Mouse (Mus musculus) stomach, embryonic 14.5 days (tissue): ENCODE measurements around the gene Wfdc15b. TPM values are rescaled to one million over a fixed set of nuclear protein-coding genes. Genes with fewer than 3 reads are reported as not detected.
"Not testable (repeated sequence)": the region's sequence is repeated elsewhere in the genome, so short reads cannot be mapped to it uniquely, and the experiment has no call there.

Experiments used
- ATAC-seq: fragments of 200-750 bp; cut with Nextera tagmentation; 2 replicates; pipeline ENCODE4 v1.8.0; 2017; ENCODE audit warnings: low read depth, moderate TSS enrichment; ENCODE audit not compliant: insufficient number of reproducible peaks, insufficient read depth, low FRiP score
- H3K27ac ChIP-seq: fragments of 300-500 bp; sonication (generic); 2 replicates; pipeline ENCODE4 v1.5.1; 2014; ENCODE audit warnings: mild to moderate bottlenecking, low read length, moderate library complexity, mixed read lengths
- H3K27me3 ChIP-seq: fragments of 300-500 bp; sonication (generic); 2 replicates; pipeline ENCODE4 v1.6.1; 2014; ENCODE audit warnings: low read length, control low read depth, mixed read lengths; ENCODE audit not compliant: control insufficient read depth, insufficient read depth
- H3K36me3 ChIP-seq: fragments of 300-500 bp; sonication (generic); 2 replicates; pipeline ENCODE4 v1.6.1; 2014; ENCODE audit warnings: mild to moderate bottlenecking, control low read depth, low read length, moderate library complexity, mixed read lengths; ENCODE audit not compliant: control insufficient read depth, insufficient read depth
- H3K4me1 ChIP-seq: fragments of 300-500 bp; sonication (generic); 2 replicates; pipeline ENCODE4 v1.6.1; 2014; ENCODE audit warnings: low read length, control low read depth, mixed read lengths; ENCODE audit not compliant: control insufficient read depth, insufficient read depth
- H3K4me2 ChIP-seq: fragments of 300-500 bp; sonication (generic); replicated peaks from 2 replicates; pipeline ENCODE4 v1.6.1; 2014; ENCODE audit warnings: low read depth, low read length, control low read depth
- H3K4me3 ChIP-seq: fragments of 300-500 bp; sonication (generic); 2 replicates; pipeline ENCODE4 v1.5.1; 2014; ENCODE audit warnings: low read depth, low read length, control low read depth
- H3K9ac ChIP-seq: fragments of 300-500 bp; sonication (generic); replicated peaks from 2 replicates; pipeline ENCODE4 v1.6.1; 2014; ENCODE audit warnings: low read depth, mild to moderate bottlenecking, control low read depth, low read length, moderate library complexity, mixed read lengths
- H3K9me3 ChIP-seq: fragments of 300-500 bp; sonication (generic); 2 replicates; pipeline ENCODE4 v1.6.1; 2016; ENCODE audit warnings: low read depth, low read length, control low read depth; ENCODE audit not compliant: control insufficient read depth
- WGBS: fragments of 180-500 bp; shearing (Covaris S2); extraction: QIAGEN DNeasy Blood & Tissue Kit; methylation state at CpG from one replicate; pipeline ENCODE4 v1.1.7; 2014; 5-methylcytosine and 5-hydroxymethylcytosine counted together
- polyA plus RNA-seq: library from polyadenylated mRNA; unstranded; fragments of >200 nt; fragmentation: Nextera tagmentation; extraction: Ambion mirVana; gene quantifications from 2 replicates; pipeline ENCODE4 v1.2.1, GENCODE M21; 2014

Wfdc15b gene
- polyA plus RNA-seq, 1 experiment from 2014 or later: 13.2 TPM

DNA sequence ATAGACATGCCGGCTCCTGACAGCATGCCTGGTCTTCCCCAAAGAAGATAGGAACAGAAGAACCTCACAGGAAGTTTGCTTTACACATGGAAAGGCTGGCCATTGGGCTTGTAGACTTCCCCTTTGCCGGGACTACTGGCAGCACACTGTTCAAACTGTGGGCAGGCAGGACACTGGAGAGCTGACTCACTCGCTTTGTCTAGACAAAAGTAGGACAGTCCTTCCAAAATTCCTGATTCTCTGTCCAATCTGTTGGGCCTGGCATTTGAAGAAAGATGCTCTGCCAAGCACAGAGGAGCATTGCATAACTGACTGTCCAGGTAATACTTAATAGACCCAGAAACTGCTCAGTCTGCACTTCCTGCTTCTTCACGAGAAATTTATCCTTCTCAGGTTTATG, 14.8 kb downstream of the Wfdc15b start:
- Histone ChIP-seq H3K4me2 (no peak overlapping the region), H3K9me3 (no peaks in the 10 kb centered on the region), H3K27ac (no peak overlapping the region), H3K36me3 (no peaks in the 10 kb centered on the region), H3K27me3 (no peaks in the 10 kb centered on the region), H3K4me3 (no peak overlapping the region), H3K4me1 (no peaks in the 10 kb centered on the region), H3K9ac (no peak overlapping the region)
- no peak for ATAC-seq
- 70% methylated on average over 4 of the region's 4 CpGs for WGBS

DNA sequence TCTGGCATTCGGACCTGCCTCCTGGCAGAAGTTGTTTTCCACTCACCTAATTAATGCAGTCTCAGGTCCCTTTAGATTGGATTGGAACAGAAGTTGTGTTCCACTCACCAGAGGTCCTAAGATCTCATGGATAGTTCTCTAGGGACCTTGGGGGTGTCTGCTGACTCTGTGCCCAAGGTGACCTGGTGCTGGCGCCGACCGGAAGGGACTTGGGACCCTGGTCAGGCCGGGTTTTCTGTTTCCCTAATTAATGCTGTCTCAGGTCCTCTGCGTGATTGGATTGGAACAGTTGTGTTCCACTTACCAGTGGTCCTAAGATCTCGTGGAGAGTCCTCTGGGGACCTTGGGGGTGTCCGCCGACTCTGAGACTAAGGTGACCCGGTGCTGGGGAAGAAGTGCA, 15.4 kb downstream of the Wfdc15b start:
- not testable (repeated sequence) for H3K4me2 ChIP-seq, ATAC-seq, H3K4me3 ChIP-seq, H3K9me3 ChIP-seq, H3K9ac ChIP-seq, H3K4me1 ChIP-seq, H3K36me3 ChIP-seq, H3K27me3 ChIP-seq, H3K27ac ChIP-seq
- 87% methylated on average over 10 of the region's 10 CpGs for WGBS

DNA sequence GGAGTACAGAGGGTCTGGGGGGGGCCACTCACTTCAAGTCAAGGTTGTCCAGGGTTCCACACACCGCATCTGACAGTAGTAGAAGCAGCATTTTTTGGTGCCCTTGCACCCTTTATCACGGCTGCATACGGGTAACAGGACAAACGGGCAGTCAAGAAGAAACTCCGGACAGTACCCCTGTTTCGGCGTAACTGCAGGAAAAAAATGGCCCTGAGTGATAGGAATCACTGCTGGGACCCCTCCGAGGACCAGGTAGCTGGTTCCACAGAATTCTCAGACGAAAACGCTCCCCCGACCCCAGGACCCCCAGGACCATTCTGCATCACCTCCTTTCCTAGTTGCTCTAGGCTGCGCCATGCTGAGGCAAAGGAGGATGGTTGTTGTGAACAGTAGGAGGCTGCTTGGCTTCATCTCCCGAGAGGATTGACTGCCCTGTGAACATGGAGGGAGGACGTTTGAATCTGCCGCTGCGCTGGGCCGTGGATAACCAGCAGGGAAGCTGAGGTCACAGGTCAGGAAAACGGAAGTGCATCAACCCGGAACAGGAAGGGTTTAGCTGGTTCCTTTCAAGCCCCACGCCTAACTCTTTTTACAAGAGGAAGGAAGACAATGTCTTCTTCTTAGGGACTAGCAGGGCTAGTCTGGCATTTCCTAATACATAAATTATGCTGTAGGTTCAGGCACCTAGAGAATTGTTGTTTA, 21.7 kb downstream of the Wfdc15b start, which contains the start of gene Wfdc15a:
Gene Wfdc15a (minus strand): TSS at position 505 of the 702 bp plus-strand sequence.
- 83% methylated on average over 20 of the region's 20 CpGs for WGBS
- no peak for ATAC-seq
- H3K4me1 ChIP-seq: no peaks in the 10 kb centered on the region
- H3K36me3 ChIP-seq: no peaks in the 10 kb centered on the region
- no peak within 1 kb of the TSS for H3K27ac ChIP-seq
- H3K4me2 ChIP-seq: no peak within 1 kb of the TSS
- H3K27me3 ChIP-seq: no peaks in the 10 kb centered on the region
- H3K9ac ChIP-seq: no peak within 1 kb of the TSS
- no peak within 1 kb of the TSS for H3K4me3 ChIP-seq
- H3K9me3 ChIP-seq: no peaks in the 10 kb centered on the region

DNA sequence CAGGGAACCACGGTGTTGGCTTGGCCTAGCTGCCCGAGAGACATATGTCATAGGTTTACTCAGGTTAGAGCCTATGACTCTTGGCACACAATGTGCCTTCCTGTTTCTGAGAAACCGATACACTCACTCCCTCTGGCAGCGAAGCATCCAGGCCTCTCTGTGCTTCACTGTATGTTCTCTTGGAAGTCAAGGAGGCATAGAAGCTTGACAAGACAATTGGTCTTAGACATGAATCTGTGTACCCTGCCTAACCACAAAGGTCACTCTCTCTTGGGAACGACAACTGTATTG, 24.8 kb downstream of the Wfdc15b start:
- Histone ChIP-seq H3K4me3 (no peak overlapping the region), H3K36me3 (no peaks in the 10 kb centered on the region), H3K9me3 (no peaks in the 10 kb centered on the region), H3K4me1 (no peaks in the 10 kb centered on the region), H3K27ac (no peak overlapping the region), H3K27me3 (no peaks in the 10 kb centered on the region), H3K4me2 (no peak overlapping the region), H3K9ac (no peak overlapping the region)
- WGBS: 75% methylated on average over 5 of the region's 5 CpGs
- no peak for ATAC-seq

DNA sequence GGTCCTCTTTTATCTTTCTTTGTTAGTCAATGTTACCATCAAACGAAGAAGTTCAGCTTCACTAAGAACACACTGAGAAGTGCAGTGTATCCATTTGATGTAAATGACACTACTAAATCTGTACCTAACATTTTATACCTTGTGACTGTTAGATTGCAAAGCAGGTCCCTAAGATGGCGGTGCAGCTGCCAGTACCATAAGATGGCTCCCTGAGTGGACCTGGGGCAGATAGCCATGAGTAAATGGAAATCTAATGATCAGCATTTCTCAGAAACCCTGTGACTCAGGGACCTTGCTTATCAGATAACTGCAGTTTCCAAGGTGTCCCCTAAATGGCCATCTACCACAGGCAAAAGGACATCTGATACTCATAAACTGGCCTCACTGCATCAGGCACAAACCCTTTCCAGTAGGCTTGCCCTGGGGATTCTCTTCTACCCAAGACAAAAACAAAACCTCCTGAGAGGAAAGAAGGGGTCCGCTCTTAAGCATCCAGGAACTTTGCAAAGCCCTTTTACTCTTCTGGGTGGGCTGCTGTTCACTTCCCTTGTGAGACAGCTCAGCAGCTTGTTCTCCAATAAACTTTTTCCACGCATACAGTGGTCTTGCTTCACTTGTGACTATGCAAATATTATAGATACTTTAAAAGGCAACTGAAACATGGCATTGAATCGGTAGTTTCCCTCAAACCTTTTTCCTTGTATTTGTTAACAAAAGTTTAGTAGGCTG, 25.3 kb downstream of the Wfdc15b start:
- Histone ChIP-seq H3K9me3 (no peaks in the 10 kb centered on the region), H3K9ac (no peak overlapping the region), H3K4me1 (no peaks in the 10 kb centered on the region), H3K4me3 (no peak overlapping the region), H3K27me3 (no peaks in the 10 kb centered on the region), H3K4me2 (no peak overlapping the region), H3K36me3 (no peaks in the 10 kb centered on the region), H3K27ac (no peak overlapping the region)
- 81% methylated on average over 5 of the region's 5 CpGs for WGBS
- no peak for ATAC-seq

DNA sequence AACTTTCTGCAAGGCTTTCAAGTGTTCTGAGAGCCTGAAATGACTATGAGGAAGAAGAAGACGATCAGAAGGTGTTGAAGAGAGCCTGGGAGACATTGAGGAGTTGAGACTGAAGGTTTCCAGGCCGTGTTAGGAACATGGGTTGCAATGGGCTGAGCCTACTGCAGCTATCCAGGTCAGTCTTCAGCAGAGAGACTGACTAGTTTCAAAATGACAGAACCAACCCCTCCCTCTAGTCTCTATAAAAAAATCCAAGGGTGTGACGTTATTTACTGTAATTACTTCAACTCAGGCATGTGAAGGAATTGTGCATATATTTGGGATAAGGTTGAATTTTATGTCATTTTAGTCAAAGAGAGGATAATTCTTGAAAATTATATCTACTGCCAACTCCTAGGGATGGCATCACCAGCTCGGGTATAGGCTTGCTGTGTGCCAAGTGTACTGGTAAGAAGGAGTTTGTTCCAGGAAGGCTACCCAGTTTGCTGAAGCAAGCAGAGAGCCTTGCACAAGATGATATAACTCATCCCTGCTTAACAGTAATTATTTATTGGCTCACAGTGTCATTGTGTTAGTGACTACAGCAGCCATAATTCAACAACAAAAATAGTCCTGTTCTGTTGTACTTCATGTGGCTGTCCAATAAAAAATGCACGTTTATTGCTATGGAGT, 26.4 kb downstream of the Wfdc15b start:
- H3K4me2 ChIP-seq: no peak overlapping the region
- no peak overlapping the region for H3K4me3 ChIP-seq
- H3K4me1 ChIP-seq: no peaks in the 10 kb centered on the region
- ATAC-seq: no peak
- no peaks in the 10 kb centered on the region for H3K27me3 ChIP-seq
- no peak overlapping the region for H3K27ac ChIP-seq
- H3K9ac ChIP-seq: no peak overlapping the region
- no peaks in the 10 kb centered on the region for H3K9me3 ChIP-seq
- no peaks in the 10 kb centered on the region for H3K36me3 ChIP-seq
- WGBS: 75% methylated on average over 5 of the region's 5 CpGs

DNA sequence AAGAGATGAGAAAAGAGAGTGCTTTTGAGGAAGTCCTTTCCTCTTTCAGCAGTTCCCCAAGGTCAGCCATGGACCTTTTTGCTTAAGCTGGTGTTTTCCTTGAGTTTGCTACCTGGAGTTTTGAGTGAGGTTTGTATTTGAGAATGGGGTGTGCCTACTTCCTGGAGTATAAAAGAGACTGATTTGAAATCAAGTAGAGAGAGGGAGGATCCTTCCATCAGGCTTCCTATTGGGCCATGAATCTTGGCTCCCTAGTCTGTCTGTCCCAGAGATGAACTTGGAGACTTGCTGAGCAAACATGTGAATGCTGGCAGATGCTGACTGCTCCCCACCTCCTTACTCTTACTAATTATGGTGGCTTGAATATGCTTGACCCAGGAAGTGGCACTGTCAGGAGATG, 29.2 kb downstream of the Wfdc15b start:
- H3K36me3 ChIP-seq: no peaks in the 10 kb centered on the region
- H3K4me3 ChIP-seq: no peak overlapping the region
- H3K9ac ChIP-seq: no peak overlapping the region
- no peaks in the 10 kb centered on the region for H3K4me1 ChIP-seq
- ATAC-seq: no peak
- H3K4me2 ChIP-seq: no peak overlapping the region
- no peaks in the 10 kb centered on the region for H3K9me3 ChIP-seq
- H3K27ac ChIP-seq: no peak overlapping the region
- H3K27me3 ChIP-seq: no peaks in the 10 kb centered on the region

DNA sequence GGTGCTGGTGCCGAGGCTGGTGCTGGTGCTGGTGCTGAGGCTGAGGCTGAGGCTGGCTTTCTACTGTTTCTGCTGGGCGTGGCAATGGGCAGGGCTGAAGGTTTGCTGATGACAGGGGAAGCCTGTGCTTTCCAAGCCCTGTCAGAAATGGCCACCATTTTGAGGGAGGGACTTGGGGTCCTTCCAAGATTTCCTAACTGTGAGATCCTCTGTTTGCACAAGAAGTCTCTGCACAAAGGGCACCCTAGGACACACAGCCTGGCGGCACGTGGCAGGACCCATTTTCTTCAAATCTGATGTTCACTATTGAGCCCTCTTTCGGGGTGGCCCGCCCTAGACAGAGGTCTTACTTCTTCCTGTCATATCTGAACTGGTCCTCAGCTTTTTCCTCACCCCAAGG, 30.9 kb downstream of the Wfdc15b start, which contains the start of gene Wfdc12:
Gene Wfdc12 (minus strand): TSS at position 33 of the 400 bp plus-strand sequence.
- no peak for ATAC-seq
- WGBS: 82% methylated on average over 6 of the region's 6 CpGs

More for the DNA sequence above, 30.9 kb downstream of the Wfdc15b start, which contains the start of gene Wfdc12:
- no peak within 1 kb of the TSS for H3K27ac ChIP-seq
- H3K27me3 ChIP-seq: no peaks in the 10 kb centered on the region
- no peaks in the 10 kb centered on the region for H3K4me1 ChIP-seq
- no peak within 1 kb of the TSS for H3K4me2 ChIP-seq
- H3K4me3 ChIP-seq: no peak within 1 kb of the TSS
- no peak within 1 kb of the TSS for H3K9ac ChIP-seq
- no peaks in the 10 kb centered on the region for H3K36me3 ChIP-seq
- no peaks in the 10 kb centered on the region for H3K9me3 ChIP-seq
